In genomic region chr7:73558293-73559169, GRCm38 (mm10) we compare ENCODE assay signal across 8 mouse cellular contexts. TPM values are rescaled to one million over a fixed set of nuclear protein-coding genes. Genes with fewer than 3 reads are reported as not detected.
DNase-seq lines count a peak whose midpoint lies in the region; ATAC-seq and TF ChIP-seq lines count a peak whose summit lies in the region.

No protein-coding gene starts in this region.

- ATAC-seq in frontal cortex, adult (ENCODE audit: low TSS enrichment): peak; percentile 97
- peak; percentile 99 for ATAC-seq in lung, postnatal 0 days

- no peaks in the 10 kb centered on the region for H3K27me3 ChIP-seq in hindbrain, embryonic 10.5 days (ENCODE audit: insufficient read depth, poor library complexity, severe bottlenecking)
- H3K27me3 ChIP-seq in lung, postnatal 0 days (replicated peaks; ENCODE audit: insufficient read depth, low read length): no peaks in the 10 kb centered on the region

- peak; percentile 99 for DNase-seq in MN1 (ENCODE audit: low spot score)
- peak; percentile 99 for DNase-seq in cerebellum, adult 9-10 months
- peak; percentile 100 for DNase-seq in hindbrain, embryonic 10.5 days (ENCODE audit: low spot score)
- DNase-seq in layer of hippocampus, adult 9-11 months: peak; percentile 100
- DNase-seq in lung, postnatal 0 days (ENCODE audit: low spot score): peak; percentile 100
- DNase-seq in ovary, postnatal 14 days (ENCODE audit: low spot score): peak; percentile 96
- DNase-seq in thymus, postnatal 14 days: peak; percentile 100

- WGBS in hindbrain, embryonic 10.5 days: under 1% methylated on average over 60 of the region's 60 CpGs
- under 1% methylated on average over 51 of the region's 60 CpGs for WGBS in lung, postnatal 0 days

- H3K27ac ChIP-seq in hindbrain, embryonic 10.5 days: peak overlapping the region; percentile 100
- H3K27ac ChIP-seq in lung, postnatal 0 days (ENCODE audit: low read length): peak overlapping the region; percentile 100

- H3K36me3 ChIP-seq in hindbrain, embryonic 10.5 days: peaks cover 20% of the 10 kb centered on the region
- no peaks in the 10 kb centered on the region for H3K36me3 ChIP-seq in lung, postnatal 0 days (ENCODE audit: insufficient read depth, low read length)

- 0 out of 2 replicates have a peak, but pooled peaks have one; percentile 3 for TF ChIP-seq EP300 in lung, postnatal 0 days (IDR thresholded peaks at IDR 0.05)

- peak overlapping the region; percentile 100 for H3K9ac ChIP-seq in lung, postnatal 0 days (replicated peaks; ENCODE audit: low read depth)

- TF ChIP-seq CTCF in lung, postnatal 0 days (IDR thresholded peaks at IDR 0.05): peak; percentile 18

- H3K9me3 ChIP-seq in hindbrain, embryonic 10.5 days: no peaks in the 10 kb centered on the region
- H3K9me3 ChIP-seq in lung, postnatal 0 days (ENCODE audit: low read length): no peaks in the 10 kb centered on the region

- H3K4me2 ChIP-seq in lung, postnatal 0 days (replicated peaks; ENCODE audit: low read depth, low read length): peak overlapping the region; percentile 76

- peaks cover 38% of the 10 kb centered on the region for H3K4me1 ChIP-seq in hindbrain, embryonic 10.5 days (replicated peaks)
- H3K4me1 ChIP-seq in lung, postnatal 0 days (ENCODE audit: insufficient read depth, low read depth, low read length): peaks cover 7% of the 10 kb centered on the region; the same call in 1 of the 2 replicates

- peak overlapping the region; percentile 97 for H3K4me3 ChIP-seq in hindbrain, embryonic 10.5 days
- H3K4me3 ChIP-seq in lung, postnatal 0 days (ENCODE audit: low read depth, low read length): peak overlapping the region; percentile 88

RNA-seq across cellular contexts. Expression of gene Chd2, which starts 16.9 kb away (rescaled TPM):
- polyA plus RNA-seq in hindbrain, embryonic 10.5 days (2016; fragmentation: Nextera tagmentation; extraction: Ambion mirVana): 37.1 and 38.9 TPM in 2 replicates
- polyA plus RNA-seq in lung, postnatal 0 days (2015; fragmentation: Nextera tagmentation; extraction: Ambion mirVana): 38.0 and 39.9 TPM in 2 replicates

Comparison
In these comparisons a context has a peak if more than half of its experiments do, and no peak if none do; other contexts are left out.
1. Peak in every context shown above with its lines: DNase-seq, ATAC-seq, H3K4me3 ChIP-seq and H3K27ac ChIP-seq.